Mouse (Mus musculus) thymus, postnatal 4 days (tissue): ENCODE measurements around the gene Dnajc10.

ENCODE experiments used
- DNase-seq: peaks from one replicate; pipeline ENCODE4 v3.0.0; 2021

The Dnajc10 gene

GRCm38 (mm10) chr2:80356656-80357231 is 41.5 kb downstream of the Dnajc10 start:
- DNase-seq: no peak

GRCm38 (mm10) chr2:80371458-80371857 is 56.2 kb downstream of the Dnajc10 start:
- DNase-seq: no peak

- no peak for DNase-seq
These were observed 59.6 kb downstream of the Dnajc10 start for GRCm38 (mm10) chr2:80374892-80375291.

GRCm38 (mm10) chr2:80379848-80380247 is 64.6 kb downstream of the Dnajc10 start:
- no peak for DNase-seq

- no peak for DNase-seq
These were observed 69.2 kb downstream of the Dnajc10 start for GRCm38 (mm10) chr2:80384447-80384846.

GRCm38 (mm10) chr2:80386255-80386654 is 71.0 kb downstream of the Dnajc10 start:
- no peak for DNase-seq

GRCm38 (mm10) chr2:80387668-80388067 is 72.4 kb downstream of the Dnajc10 start:
- DNase-seq: no peak

GRCm38 (mm10) chr2:80388341-80388740 is 73.1 kb downstream of the Dnajc10 start:
- DNase-seq: no peak

GRCm38 (mm10) chr2:80396057-80396456 is 80.8 kb downstream of the Dnajc10 start:
- no peak for DNase-seq

GRCm38 (mm10) chr2:80396864-80397263 is 81.6 kb downstream of the Dnajc10 start:
- no peak for DNase-seq

- no peak for DNase-seq
These were observed 83.4 kb downstream of the Dnajc10 start for GRCm38 (mm10) chr2:80398595-80399099.
